Mouse (Mus musculus) heart, postnatal 25 days (tissue): Measurements from ENCODE around the gene Gm19668. TPM values are rescaled to one million over a fixed set of nuclear protein-coding genes. Genes with fewer than 3 reads are reported as not detected.
"Not testable (repeated sequence)": the region's sequence is repeated elsewhere in the genome, so short reads cannot be mapped to it uniquely, and the experiment has no call there.

ENCODE experiments used
- DNase-seq: peaks from one replicate; pipeline ENCODE4 v3.0.0; 2022; ENCODE audit warnings: low spot score
- intact Hi-C: fragments of 180-260 bp; cut with DNase I; formaldehyde crosslinking; loops from one replicate; pipeline ENCODE4 v1.15.1; 2025
- total RNA-seq, 2 experiments: library from RNA; stranded (reverse); gene quantifications; 2 replicates each; pipeline ENCODE4 v1.2.3; 2021

Gene Gm19668
- total RNA-seq, 2 experiments from 2014 or later, result not detected

GRCm38 (mm10) chr10:77776844-77777243, 22.1 kb downstream of the Gm19668 start, which contains the start of gene Gm7138:
TSS of gene Gm7138 (minus strand) at chr10:77776944.
- DNase-seq, intact Hi-C loops: not testable (repeated sequence)

GRCm38 (mm10) chr10:77772142-77772541, 26.8 kb downstream of the Gm19668 start:
- intact Hi-C loops, DNase-seq: not testable (repeated sequence)

DNA sequence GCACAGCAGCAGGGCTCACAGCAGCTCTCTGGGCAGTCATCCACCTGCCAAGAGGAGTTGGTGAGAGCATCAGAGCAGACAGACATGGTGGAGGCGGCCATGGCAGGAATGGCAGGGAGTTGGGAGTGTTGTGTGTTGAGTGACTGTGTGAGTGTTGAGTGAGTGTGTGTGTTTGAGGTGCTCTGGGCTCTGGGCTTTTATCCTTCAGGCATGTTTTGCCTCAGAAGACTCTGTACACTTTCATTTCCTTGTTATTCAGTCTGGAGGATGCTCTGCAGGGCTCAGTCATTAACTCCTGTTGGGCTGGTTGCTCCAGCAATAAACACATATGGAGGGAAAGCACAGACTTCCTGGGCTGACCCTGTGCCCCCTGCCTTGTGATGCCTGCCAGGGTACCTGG, 27.7 kb downstream of the Gm19668 start, which contains the start of gene Gm3238:
Gene Gm3238 (minus strand): TSS at position 101 of the 400 bp plus-strand sequence.
- intact Hi-C loops, DNase-seq: not testable (repeated sequence)

DNA sequence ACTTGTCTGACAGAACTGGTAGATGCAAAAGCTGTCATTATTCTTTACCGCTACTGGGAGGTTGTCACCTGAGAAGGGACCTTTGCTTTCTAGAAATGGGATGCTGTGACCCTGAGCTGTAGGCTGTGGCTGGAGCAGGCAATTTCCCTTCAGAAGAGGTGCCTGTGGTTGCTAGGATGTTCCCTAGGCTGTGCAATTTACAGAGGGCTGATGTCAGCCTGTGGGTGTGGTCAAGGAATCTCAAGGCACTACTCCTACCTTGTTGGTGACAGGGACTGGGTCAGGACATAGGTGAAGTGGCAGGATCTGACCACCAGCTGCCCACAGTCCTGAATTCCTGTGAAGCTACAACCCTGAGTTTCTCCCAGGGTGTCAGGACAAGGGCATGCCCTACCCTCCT, 29.2 kb downstream of the Gm19668 start:
- intact Hi-C loops, result no loop called here

DNA sequence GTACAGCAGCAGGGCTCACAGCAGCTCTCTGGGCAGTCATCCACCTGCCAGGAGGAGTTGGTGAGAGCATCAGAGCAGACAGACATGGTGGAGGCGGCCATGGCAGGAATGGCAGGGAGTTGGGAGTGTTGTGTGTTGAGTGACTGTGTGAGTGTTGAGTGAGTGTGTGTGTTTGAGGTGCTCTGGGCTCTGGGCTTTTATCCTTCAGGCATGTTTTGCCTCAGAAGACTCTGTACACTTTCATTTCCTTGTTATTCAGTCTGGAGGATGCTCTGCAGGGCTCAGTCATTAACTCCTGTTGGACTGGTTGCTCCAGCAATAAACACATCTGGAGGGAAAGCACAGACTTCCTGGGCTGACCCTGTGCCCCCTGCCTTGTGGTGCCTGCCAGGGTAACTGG, 39.4 kb downstream of the Gm19668 start, which contains the start of gene Gm3233:
Gene Gm3233 (minus strand): TSS at position 101 of the 400 bp plus-strand sequence.
- DNase-seq, intact Hi-C loops: not testable (repeated sequence)

More for the DNA sequence above, 29.2 kb downstream of the Gm19668 start:
- no peak for DNase-seq

DNA sequence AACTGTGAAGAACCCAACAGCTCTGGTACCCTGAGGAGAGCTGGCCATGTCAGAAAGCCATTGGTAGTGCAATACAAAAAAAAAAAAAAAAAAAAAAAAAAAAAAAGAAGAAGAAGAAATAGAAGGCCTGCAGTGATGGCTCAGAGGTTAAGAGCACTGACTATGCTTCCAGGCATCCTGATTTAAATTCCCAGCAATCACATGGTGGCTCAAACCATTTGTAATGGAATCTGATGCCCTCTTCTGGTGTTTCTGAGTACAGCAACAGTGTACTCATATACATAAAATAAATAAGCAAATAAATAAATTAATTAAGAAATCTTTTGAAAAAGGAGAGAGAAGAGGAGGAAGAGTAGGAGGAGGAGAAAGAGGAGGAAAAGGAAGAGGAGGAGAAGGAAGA, 45.5 kb downstream of the Gm19668 start:
- intact Hi-C loops, result no loop called here
- DNase-seq, result no peak

DNA sequence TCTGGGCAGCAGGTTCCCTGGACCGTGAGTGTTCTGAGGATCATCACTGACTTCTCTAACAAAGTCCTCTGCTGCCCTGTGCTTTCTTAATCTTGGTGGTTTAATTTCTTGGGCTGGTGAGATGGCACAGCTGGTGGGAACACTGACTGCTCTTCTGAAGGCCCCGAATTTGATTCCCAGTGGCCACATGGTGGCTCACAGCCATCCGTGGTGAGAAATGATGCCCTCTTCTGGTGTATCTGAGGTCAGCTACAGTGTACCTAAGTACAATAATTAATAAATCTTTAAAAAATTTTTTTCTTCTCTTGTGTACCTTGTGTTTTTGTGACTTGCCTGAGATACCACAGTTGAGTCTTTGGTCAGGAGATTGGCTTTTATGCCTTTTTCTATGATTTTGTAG, 46.6 kb downstream of the Gm19668 start:
- intact Hi-C loops, DNase-seq: not testable (repeated sequence)

DNA sequence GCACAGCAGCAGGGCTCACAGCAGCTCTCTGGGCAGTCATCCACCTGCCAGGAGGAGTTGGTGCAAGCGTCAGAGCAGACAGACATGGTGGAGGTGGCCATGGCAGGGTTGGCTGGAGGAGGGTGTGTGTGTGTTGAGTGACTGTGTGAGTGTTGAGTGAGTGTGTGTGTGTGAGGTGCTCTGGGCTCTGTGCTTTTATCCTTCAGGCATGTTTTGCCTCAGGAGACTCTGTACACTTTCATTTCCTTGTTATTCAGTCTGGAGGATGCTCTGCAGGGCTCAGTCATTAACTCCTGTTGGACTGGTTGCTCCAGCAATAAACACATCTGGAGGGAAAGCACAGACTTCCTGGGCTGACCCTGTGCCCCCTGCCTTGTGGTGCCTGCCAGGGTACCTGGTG, 47.7 kb downstream of the Gm19668 start, which contains the start of gene Gm9736:
Gene Gm9736 (minus strand): TSS at position 101 of the 400 bp plus-strand sequence.
- DNase-seq, intact Hi-C loops: not testable (repeated sequence)

GRCm38 (mm10) chr10:77750686-77751085, 48.2 kb downstream of the Gm19668 start:
- DNase-seq, intact Hi-C loops: not testable (repeated sequence)

Other genes starting within 250 kb of the Gm19668 start
- 100 to 1,000 TPM; 124 to 138 TPM for gene Pttg1ip, start 217.4 kb downstream of the Gm19668 start, total RNA-seq
- 10 to 100 TPM; 54.8 to 61.2 TPM for gene Sumo3, start 193.0 kb downstream of the Gm19668 start, total RNA-seq
- 10 to 100 TPM; 10.3 to 11.7 TPM for gene Gm49325, start 192.9 kb downstream of the Gm19668 start, total RNA-seq
- gene Ube2g2, start 176.9 kb downstream of the Gm19668 start, total RNA-seq, result 10 to 100 TPM; 66.7 to 68.4 TPM
- not detected for gene Tspear, start 112.6 kb downstream of the Gm19668 start, total RNA-seq
- not detected for gene Gm19402, start 108.4 kb downstream of the Gm19668 start, total RNA-seq
- not detected for gene Gm9508, start 101.9 kb downstream of the Gm19668 start, total RNA-seq
- gene Gm10272, start 92.5 kb downstream of the Gm19668 start, total RNA-seq, result not detected
- gene Gm10024, start 87.7 kb downstream of the Gm19668 start, total RNA-seq, result not detected
- gene Gm10142, start 83.3 kb downstream of the Gm19668 start, total RNA-seq, result not detected
- gene Krtap12-1, start 78.5 kb downstream of the Gm19668 start, total RNA-seq, result not detected
- gene Gm10100, start 72.6 kb downstream of the Gm19668 start, total RNA-seq, result not detected
- not detected for gene Gm18596, start 56.5 kb downstream of the Gm19668 start, total RNA-seq
- not detected for gene Gm9736, start 47.8 kb downstream of the Gm19668 start, total RNA-seq
- not detected for gene Gm3233, start 39.5 kb downstream of the Gm19668 start, total RNA-seq
- not detected for gene Gm3238, start 27.8 kb downstream of the Gm19668 start, total RNA-seq
- gene Gm7138, start 22.2 kb downstream of the Gm19668 start, total RNA-seq, result not detected
- gene Gm3250, start 16.6 kb downstream of the Gm19668 start, total RNA-seq, result not detected
- not detected for gene Gm7137, start 10.9 kb downstream of the Gm19668 start, total RNA-seq
- gene Gm9639, start 4.1 kb downstream of the Gm19668 start, total RNA-seq, result not detected
- not detected for gene Gm9507, start 12.7 kb upstream of the Gm19668 start, total RNA-seq
- gene Gm2696, start 15.5 kb upstream of the Gm19668 start, total RNA-seq, result not detected
- gene Krtap10-4, start 28.0 kb upstream of the Gm19668 start, total RNA-seq, result not detected
- gene Krtap10-10, start 36.8 kb upstream of the Gm19668 start, total RNA-seq, result not detected
- gene Gm36176, start 47.7 kb upstream of the Gm19668 start, total RNA-seq, result not detected
- gene Gm10318, start 53.7 kb upstream of the Gm19668 start, total RNA-seq, result not detected
- not detected for gene Gm3285, start 62.8 kb upstream of the Gm19668 start, total RNA-seq
- gene Lrrc3, start 103.4 kb upstream of the Gm19668 start, total RNA-seq, result under 1 TPM; 0.65 to 0.73 TPM
- gene Trpm2, start 171.4 kb upstream of the Gm19668 start, total RNA-seq, result under 1 TPM; 0.55 to 0.56 TPM
- gene 1810043G02Rik, start 179.4 kb upstream of the Gm19668 start, total RNA-seq, result 10 to 100 TPM in 1 of 2 experiments, 1 to 10 TPM in 1; 9.7 to 11.1 TPM
- 100 to 1,000 TPM; 106 to 115 TPM for gene Pfkl, start 210.9 kb upstream of the Gm19668 start, total RNA-seq
- under 1 TPM in 1 of 2 experiments, not detected in 1; 0.22 TPM for gene Dnmt3l, start 242.8 kb upstream of the Gm19668 start, total RNA-seq
- gene Aire, start 244.5 kb upstream of the Gm19668 start, total RNA-seq, result not detected